Mouse (Mus musculus) midbrain, embryonic 11.5 days (tissue): ENCODE data around the gene Hook1. TPM values are rescaled to one million over a fixed set of nuclear protein-coding genes. Genes with fewer than 3 reads are reported as not detected.

Source experiments
- ATAC-seq: fragments of 200-750 bp; cut with Nextera tagmentation; 2 replicates; pipeline ENCODE4 v1.8.0; 2017; ENCODE audit warnings: moderate TSS enrichment, moderate library complexity; ENCODE audit not compliant: low FRiP score
- DNase-seq: peaks from one replicate; pipeline ENCODE4 v3.0.0; 2015; ENCODE audit warnings: low spot score; ENCODE audit errors: missing footprints
- H3K27ac ChIP-seq: fragments of 300-500 bp; sonication (generic); 2 replicates; pipeline ENCODE4 v1.5.1; 2014; ENCODE audit warnings: low read depth, low read length
- H3K27me3 ChIP-seq: fragments of 300-500 bp; sonication (generic); 2 replicates; pipeline ENCODE4 v1.6.1; 2014; ENCODE audit warnings: mild to moderate bottlenecking, low read length, moderate library complexity, mixed read lengths; ENCODE audit not compliant: control insufficient read depth, insufficient read depth
- H3K36me3 ChIP-seq: fragments of 300-500 bp; sonication (generic); 2 replicates; pipeline ENCODE4 v1.6.1; 2014; ENCODE audit warnings: mild to moderate bottlenecking, low read length, moderate library complexity, mixed read lengths; ENCODE audit not compliant: control insufficient read depth, insufficient read depth
- H3K4me1 ChIP-seq: fragments of 300-500 bp; sonication (generic); 2 replicates; pipeline ENCODE4 v1.6.1; 2014; ENCODE audit warnings: low read length; ENCODE audit not compliant: control insufficient read depth, insufficient read depth
- H3K4me2 ChIP-seq: fragments of 300-500 bp; sonication (generic); 2 replicates; pipeline ENCODE4 v1.6.1; 2014; ENCODE audit warnings: mild to moderate bottlenecking, moderate library complexity
- H3K4me3 ChIP-seq: fragments of 300-500 bp; sonication (generic); 2 replicates; pipeline ENCODE4 v1.5.1; 2014; ENCODE audit warnings: low read depth, low read length
- H3K9ac ChIP-seq: fragments of 300-500 bp; sonication (generic); 2 replicates; pipeline ENCODE4 v1.6.1; 2014; ENCODE audit warnings: low read length
- H3K9me3 ChIP-seq: fragments of 300-500 bp; sonication (generic); 2 replicates; pipeline ENCODE4 v1.6.1; 2016; ENCODE audit warnings: low read length; ENCODE audit not compliant: control insufficient read depth
- WGBS: fragments of 180-500 bp; shearing (Covaris S2); extraction: QIAGEN DNeasy Blood & Tissue Kit; methylation state at CpG from one replicate; pipeline ENCODE4 v1.1.7; 2014; 5-methylcytosine and 5-hydroxymethylcytosine counted together
- polyA plus RNA-seq: library from polyadenylated mRNA; unstranded; fragments of >200 nt; fragmentation: Nextera tagmentation; extraction: Ambion mirVana; gene quantifications from 2 replicates; pipeline ENCODE4 v1.2.1, GENCODE M21; 2014

Hook1 gene
- polyA plus RNA-seq, 1 experiment from 2014 or later, result 30.8 TPM

GRCm38 (mm10) chr4:96062045-96062444 lies 95.0 kb downstream of the Hook1 start:
- no peak overlapping the region for H3K4me3 ChIP-seq
- no peaks in the 10 kb centered on the region for H3K36me3 ChIP-seq
- no peak overlapping the region for H3K27ac ChIP-seq
- H3K4me1 ChIP-seq, result no peaks in the 10 kb centered on the region
- H3K27me3 ChIP-seq, result no peaks in the 10 kb centered on the region
- DNase-seq (no peak), ATAC-seq (no peak)
- H3K4me2 ChIP-seq, result no peak overlapping the region
- no peaks in the 10 kb centered on the region for H3K9me3 ChIP-seq
- H3K9ac ChIP-seq, result no peak overlapping the region
- 75% methylated on average over 2 of the region's 2 CpGs for WGBS

Other genes starting within 250 kb of the Hook1 start
- gene Cyp2j13, start 110.3 kb downstream of the Hook1 start, polyA plus RNA-seq, result not detected in 2 replicates
- gene Cyp2j12, start 173.9 kb downstream of the Hook1 start, polyA plus RNA-seq, result not detected in 2 replicates